Mouse (Mus musculus) gastrocnemius, postnatal 25 days (tissue): ENCODE measurements around the gene Filip1. TPM values are rescaled to one million over a fixed set of nuclear protein-coding genes. Genes with fewer than 3 reads are reported as not detected.
A peak's percentile ranks its signal among the peaks of the same experiment; 100 is the strongest.

Experiments used
- DNase-seq: peaks from one replicate; pipeline ENCODE4 v3.0.0; 2022
- total RNA-seq, 2 experiments: library from RNA; stranded (reverse); gene quantifications; 1 replicate in 1 of 2; 2 replicates in 1 of 2; pipeline ENCODE4 v1.2.3; 2021

Gene Filip1
- total RNA-seq, 2 experiments from 2014 or later = 61.3 to 87.3 TPM

DNA sequence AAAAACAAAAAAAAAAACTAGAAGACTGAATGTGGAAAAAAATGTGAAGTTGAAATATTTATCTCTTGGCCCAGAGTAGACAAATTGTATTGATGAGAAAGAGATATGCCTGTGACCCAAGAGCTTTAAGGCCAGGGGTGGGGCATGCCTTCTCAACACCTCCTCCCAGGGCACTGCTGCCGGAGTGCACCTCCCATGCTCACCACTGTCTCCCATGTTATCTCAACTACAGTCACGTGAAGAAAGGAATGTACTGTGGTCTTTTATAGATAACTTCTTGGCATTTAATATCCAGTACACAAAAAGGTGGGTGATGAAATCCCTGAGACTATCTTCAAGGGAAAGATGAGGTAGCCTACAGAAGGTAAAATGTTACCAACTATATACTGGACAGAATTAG is 64.7 kb downstream of the Filip1 start:
- DNase-seq = no peak

DNA sequence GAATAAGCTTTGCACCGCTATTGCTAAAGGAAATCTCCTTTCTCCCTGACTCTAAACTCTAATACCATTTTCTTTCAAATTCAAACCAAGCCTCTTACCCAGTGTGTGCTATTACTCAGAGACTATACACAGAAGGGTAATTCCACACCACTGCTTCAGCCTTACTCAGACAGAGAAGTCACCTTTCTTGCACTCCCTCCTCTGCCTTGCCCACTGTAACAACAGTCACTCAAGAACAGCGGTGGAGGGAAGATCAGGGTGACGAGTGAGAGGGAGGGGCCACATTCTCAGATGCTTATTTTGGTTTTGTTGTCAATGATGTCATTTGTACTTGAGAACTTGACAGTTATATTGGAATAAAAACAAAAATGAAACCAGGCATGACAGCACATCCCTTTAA is 65.2 kb downstream of the Filip1 start:
- no peak for DNase-seq

DNA sequence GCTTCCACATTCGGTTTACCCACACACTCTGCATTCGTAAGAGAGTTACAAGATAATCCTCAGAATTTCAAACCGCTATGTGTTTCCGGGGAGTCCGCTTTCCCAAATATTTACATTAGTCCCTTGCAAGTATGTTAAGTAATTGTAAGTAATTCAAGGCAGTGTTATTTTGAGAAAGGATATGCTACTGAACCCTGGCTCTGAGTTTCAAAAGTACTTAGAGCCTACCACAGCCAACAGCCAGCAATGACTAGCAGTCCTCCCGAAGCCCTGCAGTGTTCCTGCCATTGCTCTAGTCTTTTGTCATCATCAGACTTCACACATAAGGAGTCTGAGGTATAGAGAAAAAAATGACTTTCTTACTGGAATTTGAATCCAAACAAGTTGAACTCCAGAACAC is 67.8 kb downstream of the Filip1 start:
- DNase-seq = no peak

DNA sequence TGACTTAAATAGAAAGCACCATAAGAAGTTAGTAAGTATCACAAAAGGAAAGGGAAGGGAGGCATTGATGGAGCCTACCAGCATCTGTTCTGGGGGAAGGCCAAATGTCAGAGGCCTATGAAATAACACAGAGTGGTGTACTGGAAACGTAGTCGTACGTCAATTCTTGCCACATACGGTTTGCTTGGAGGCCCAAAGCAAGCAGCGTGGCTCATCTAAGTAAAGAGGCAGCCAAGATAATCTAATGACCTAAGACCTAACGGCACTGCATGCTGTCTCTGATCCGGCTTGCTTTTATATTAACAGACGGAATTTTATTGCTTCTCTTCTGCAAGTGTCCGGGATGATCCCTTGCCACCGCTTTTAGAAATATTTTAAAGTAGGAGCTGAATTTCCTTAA is 68.7 kb downstream of the Filip1 start:
- DNase-seq = no peak

DNA sequence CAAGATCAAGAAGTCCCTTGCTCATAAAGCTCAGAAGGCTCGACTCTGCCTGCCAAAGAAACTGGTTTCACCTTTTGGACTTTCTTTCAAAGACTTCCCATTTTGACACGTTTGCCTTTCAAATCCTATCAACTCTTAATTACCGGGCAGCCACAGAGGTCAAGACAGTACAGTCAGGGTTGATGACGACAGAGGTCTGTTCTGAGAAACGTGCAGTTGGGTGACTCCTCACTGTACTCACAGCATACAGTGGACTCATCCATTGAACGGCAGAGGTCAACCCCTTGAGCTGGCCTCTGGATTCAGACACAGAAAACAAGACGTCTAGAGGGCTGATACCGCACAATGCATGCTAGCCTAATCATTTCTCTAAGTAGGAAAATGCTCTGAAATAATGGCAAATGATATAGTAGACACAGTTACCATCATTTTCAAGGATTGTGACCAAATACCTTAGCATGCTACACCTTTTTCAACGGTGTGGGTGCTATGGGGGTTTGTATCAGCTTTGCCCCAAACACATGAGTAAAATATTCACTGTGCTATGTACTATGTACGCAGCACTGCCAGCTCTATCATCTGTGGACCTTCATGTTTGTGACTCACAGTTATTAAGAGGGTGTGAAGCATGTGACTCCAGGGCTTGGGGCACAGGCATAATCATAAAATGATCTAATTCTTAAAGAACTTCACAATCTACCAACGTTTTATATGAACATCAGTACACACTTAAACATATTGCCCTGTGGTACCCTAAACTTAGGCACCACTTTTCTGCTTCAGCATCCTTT is 74.0 kb downstream of the Filip1 start:
- DNase-seq = no peak

DNA sequence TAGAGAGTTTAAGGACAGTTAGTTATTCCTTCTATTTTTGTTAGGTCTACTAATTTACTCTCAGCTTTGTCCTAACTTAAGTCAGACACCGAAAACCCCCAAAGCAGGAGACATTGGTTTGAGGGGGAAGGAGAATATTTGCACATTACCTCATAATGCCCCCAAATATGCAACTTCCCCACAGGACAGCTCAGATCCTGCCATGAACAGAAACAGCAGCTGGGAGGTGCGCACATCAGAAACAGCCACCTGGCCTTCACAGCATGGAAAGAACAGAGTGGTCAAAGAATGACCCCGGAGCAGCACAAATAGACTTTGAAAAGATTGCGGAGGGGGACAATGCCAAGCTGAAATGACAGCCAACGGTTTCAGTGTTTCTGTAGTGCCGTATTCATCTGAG is 75.1 kb downstream of the Filip1 start:
- DNase-seq = no peak

DNA sequence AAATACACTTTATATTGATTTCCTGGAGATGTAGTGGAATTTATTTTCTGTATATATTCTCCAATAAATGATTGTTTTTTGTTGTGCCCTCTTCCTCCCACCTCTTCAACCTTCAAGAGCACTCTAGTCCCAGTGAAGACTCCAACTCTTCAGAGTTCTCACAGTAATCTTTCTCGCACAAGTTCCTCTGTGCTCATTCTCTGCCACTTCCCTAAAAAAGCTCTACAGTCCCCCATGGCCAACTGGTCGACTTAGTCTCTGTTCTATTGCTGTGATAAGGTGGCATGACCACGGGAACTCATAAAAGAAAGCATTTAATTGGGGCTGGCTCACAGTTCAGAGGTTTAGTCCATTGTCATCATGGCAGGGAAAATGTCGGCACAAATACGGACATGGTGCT is 80.1 kb downstream of the Filip1 start:
- DNase-seq = no peak

DNA sequence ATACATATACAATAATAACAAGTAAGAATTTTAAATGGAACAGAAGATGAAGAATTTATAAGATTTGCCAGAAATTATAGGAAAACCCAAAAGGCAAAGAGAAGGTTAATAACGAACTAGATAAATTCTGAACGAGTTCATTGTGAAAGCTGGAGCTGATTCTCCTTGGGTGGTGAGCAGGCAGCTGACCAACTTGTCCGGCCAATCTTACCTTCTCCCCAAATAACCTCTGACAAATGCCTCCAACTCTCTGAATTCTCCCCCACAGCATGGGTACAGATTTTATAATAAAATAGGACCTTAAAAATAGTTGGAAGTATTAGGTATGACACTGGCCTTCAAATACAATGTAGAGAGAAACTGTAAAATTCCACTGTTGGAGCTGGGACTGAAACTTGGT is 84.6 kb downstream of the Filip1 start:
- DNase-seq = no peak

DNA sequence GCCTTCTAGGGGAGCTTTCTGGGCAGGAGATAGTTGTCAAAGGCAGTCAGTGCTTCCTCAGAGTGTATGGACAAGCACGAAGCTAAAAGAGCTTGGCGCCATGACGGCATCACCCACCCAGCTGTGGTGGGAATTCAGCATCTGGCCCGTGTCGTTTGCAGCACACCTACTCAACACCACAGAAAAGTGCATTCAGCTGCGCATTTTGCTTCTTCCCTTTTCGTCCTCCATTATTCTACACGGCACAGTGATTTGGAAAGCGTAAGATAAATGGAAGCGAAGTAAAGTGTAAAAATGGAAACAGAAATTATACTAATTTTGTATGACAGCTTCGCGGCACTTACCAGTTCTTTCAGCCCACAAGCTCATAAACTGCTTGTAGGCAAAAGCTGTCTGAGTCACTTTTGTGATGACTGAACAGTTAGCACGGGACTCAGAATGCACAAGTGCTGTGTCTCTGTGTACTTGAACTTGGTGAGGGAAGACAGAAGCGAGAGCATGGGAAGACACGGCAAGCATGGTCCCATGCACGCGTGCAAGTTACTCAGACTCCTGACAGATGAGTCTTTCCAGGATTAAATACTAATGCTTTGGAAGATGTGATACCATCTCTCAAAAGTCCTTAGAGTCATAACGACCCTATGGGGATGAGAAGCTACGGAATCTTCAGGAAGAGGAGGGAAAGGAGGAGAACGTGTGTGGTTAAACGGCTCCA is 85.3 kb downstream of the Filip1 start:
- no peak for DNase-seq

DNA sequence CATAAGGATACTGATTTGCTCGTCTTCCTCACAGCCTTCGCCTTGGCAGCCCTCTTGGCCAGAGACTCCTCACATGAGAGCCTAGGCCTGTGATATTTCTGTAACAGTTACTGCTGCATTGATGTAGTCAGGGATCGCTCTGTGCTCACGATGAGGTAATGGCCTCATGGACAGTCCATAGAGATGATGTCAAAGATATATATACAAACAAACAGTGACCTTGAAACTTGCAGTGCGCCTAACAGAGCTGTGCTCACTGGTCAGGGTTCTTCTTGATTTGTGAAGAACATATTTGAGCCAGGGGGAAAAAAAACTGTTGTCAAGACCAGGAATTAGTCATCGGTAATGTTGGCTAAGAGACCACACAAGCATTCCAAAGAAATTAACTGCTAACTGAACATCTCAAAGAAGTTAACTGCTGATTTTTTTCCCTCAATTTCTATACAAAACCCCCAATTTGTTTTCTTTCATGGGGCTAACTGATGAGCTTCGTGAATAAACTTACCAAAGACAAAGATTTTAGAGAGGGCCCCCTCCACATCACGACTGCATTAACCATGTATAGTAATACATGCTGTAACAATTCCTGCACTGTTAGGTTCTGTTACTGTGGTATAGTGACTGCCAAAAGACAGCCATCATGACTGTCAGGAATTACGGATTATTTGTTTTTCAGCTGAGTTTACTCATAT is 86.0 kb downstream of the Filip1 start:
- DNase-seq = peak; percentile 45

DNA sequence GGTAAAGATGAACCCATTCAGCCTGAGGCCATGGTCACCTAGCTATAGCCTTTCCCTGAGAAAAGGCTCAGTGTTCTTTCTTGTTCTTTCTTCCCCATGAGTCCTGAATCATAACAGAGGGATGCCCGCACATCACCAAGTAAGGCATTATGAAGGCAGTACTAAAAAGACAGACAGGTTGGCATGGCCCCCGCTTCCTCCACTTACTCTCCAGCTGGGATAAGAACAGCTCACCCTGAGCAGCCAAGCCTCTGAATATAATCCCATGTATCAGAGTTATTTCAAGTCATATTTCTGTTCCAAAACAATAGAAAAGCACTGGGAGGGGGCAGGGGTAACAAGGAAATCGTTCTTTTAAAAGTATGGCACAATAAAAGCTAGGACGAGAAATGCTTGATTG is 86.7 kb downstream of the Filip1 start:
- DNase-seq = no peak

DNA sequence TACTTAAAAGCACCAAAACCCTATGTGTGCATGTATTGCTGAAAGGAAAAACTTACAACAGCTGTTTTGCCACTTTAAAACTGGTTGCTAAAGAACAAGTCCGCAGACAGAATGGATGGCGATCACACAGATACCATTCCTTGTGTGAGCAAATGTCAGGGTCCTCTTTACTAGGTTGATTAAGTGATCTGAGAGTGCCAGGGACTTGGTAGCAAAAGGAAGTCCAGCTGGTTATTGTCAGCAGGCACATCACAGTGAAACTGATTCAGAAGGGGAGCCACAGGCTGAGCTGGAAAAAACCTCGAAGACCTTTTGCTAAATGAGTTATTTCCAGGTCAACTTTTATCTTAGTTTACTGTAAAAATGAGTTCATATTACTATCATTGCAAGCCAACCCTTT is 89.4 kb downstream of the Filip1 start:
- DNase-seq = no peak

DNA sequence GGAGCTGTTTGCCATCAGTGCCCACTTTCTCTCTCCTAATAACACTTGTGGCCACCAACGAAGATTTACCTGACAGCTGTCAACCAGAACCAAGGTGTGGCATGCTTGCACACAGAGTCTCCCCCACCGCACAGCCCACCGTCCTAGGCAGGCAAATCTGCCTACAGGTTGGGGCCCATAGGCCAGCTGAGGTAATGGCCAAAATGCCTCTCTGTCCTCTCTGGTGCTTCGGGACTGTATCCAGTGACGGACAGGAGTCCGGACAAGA is 90.2 kb downstream of the Filip1 start:
- DNase-seq = no peak

DNA sequence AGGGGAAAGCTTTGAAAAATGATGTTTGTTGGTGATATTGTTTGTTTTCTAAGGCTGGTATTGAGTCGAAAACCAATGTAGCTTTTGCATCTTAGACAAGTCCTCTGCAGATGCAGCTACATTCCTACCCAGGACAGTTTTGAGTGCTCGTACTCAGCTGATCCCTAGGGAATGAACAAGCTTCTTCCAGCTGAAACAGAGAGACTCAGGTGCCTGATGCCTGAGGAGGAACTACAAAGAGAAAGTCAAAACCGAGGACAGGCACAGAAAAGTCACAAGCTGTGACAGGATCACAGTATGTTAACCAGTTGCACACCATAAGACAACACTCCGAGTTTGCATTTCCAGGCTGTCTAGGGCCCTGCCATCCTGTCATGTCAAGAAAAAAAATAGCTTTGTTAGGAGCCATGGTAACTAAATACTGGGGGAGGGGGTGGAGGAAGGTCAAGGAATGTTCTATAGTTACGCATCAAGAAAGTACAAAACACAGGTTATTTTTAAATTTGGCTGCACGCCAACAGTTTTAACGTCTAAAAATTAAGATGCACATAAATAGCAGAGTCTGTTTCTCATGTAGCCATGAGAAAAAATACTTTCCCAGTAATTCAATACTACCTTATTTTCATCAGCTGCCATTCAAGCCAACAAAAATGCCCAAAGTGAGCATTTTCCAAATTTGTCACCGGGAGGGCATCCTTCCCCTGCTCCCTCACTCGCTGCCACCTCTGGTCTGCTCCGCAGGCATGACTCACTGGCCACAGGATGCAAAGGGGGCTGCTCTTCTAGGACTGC is 90.8 kb downstream of the Filip1 start:
- no peak for DNase-seq

DNA sequence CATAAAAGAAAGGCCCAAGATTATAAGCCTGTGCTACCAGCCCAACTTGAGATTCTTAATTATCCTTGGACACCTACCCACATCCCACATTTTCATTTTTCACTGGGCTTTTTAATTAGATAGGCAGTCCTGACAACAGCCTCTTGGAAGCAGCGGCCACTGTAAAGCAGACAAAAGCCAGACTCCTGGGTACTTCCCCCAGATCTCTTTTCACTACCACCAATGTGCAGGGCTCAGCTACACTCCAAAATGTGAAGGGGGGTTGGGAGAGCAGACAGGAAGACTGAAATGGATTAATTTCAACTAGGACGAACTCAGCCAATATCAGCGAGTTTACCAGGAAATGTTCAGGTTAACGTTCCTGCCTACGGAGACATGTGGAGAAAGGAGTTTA is 92.1 kb downstream of the Filip1 start:
- DNase-seq = no peak

DNA sequence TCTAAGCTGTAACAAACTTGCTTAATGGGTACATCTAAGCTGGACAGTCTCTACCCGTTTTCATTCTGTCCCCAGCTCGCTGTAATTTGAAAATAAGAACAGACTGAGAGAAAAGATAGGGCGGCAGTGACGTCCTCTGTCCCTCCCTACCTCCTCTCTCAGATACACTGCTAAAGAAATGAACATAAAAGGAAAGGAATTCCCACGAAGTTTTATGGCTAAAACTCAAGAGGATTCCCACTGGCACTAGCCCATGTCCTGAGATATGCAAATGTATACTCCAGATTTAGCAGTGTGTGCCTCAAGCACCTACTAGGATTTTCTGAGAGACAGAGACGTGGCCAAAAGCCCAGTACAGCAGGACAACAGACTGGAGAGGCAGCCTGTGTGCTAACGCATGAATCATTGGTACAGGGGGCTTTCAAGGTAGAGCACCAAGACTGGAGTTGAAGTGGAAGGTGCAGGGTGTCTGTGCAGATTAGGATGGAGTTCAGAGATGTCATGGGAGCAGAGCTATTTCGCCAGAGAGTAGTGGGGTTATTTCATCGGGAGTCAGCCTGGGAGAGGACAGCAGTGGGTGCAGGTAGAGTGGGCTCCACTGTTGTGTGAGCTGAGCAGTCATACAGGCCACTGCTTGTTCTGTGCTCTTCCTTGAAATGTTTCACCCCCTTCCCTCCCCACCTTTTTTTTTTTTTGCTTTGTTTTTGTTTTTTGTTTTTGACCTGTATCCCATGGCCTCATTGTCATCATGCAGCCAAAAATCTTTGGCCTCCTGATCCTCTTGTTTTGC is 92.7 kb downstream of the Filip1 start:
- no peak for DNase-seq

DNA sequence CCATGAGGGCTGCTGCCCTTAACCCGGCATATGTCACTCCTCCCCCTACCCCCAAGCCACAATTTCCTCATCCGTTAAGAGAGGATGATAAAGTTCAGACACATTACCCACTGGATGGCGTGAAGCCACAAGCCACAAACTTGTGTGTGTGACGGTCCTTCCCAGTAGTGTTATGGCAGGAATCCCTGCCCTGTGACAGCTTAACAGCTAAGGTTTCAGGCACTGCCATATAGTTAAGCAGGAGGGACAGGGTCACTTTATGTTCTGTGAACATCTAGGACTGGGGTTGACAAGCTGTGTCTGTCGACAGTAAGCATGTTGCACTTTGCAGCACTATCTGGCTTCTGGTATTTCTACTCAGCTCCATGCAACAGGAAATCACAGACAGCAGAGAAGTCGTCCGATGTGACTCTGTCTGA is 93.3 kb downstream of the Filip1 start:
- peak; percentile 28 for DNase-seq

DNA sequence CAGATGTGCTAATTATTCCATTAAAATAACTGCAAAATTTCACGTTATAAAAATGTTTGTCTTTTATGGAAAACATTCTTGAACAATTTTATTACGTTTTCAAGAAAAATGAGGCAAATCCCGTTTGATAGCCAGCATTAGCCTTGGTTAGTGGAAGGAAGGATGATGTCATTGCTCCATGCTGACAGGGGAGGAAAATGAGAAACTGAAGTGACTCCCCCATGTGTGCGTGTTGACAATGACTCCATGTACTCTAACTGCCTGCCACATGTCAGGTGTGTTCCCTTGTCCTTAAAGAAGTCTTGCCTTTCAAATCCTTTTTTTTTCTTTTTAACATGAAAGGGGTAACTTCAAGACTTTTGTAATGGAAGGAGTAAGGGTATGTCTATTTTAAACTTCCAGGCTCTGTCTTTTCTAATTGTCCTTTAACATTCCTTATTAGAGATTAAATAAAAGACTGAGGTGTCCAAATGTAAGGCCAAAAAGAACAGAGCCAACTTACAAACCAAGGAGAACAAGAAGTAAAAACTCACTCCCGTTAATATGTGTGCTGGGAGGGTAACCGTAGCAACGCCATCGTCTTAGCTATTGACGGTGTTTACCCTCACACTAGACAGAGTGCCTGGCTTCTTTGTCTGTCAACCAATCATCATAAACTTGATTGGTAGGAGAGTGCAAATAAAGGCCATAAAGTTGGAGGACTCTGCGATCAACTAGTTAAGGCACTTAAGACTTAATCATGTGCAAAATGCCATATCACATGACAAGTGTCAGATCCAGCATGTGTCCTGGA is 94.1 kb downstream of the Filip1 start:
- no peak for DNase-seq

DNA sequence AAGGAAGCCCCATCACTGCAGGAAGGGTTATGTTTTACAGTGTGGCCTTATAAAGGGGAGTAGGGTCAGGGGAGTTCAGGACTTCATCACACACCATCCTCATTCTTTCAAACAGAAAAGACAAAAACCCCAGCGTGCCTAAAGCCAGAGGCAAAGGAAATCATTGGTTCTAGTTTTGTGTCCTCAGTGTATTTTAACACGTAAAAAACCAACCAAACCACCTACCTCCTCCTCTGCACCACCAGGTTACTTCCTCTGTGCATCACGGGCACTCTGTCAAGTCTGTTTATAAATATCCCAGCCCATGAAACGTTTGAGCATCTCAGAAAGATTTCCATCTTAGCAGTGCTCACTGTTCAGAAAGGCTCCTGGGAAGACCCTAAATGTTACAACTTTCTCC is 98.4 kb downstream of the Filip1 start:
- DNase-seq = no peak

DNA sequence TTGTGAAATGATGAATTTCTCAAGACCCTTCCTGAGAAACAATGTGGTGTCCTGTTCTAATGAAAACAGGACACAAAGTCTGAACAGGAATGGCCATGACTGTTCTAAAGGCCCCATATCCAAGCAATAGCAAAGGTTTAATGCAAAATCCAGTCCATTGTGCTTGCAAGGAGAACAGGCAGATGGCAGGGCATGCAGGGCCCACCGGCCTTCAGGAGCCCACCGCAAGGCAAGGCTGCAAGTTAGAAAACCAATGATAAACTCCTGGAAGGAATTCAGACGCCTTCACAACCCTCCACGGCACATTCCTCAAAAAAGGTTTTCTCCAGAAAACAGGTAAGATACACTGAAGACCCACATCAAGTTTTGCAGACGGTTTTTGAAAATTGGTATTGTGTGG is 99.7 kb downstream of the Filip1 start:
- no peak for DNase-seq

DNA sequence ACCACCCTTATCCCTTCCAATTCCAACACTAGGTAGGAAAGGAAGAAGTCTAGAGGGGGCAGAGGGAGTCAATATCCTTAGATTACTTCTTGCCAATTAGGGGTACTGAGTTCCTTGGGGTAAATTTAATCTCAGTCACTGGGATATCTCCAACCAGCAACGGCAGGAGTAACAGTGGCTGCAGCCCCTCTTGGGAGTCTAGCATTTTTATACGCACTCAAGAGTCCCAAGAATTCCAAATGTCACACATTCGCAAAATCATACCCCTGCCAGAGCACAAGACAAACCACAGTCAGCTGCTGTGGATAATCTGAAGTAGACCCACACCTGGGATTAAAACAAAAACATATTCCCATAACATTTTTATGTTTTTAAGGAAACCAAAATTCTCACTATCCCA is 102.5 kb downstream of the Filip1 start:
- no peak for DNase-seq
